Mouse (Mus musculus): ENCODE measurements around the gene Pin1. TPM values are rescaled to one million over a fixed set of nuclear protein-coding genes. Genes with fewer than 3 reads are reported as not detected.
"Not testable (repeated sequence)": the region's sequence is repeated elsewhere in the genome, so short reads cannot be mapped to it uniquely, and the experiment has no call there.

Gene Pin1
- polyA plus RNA-seq, 1 experiment from 2014 or later: 82.2 TPM

DNA sequence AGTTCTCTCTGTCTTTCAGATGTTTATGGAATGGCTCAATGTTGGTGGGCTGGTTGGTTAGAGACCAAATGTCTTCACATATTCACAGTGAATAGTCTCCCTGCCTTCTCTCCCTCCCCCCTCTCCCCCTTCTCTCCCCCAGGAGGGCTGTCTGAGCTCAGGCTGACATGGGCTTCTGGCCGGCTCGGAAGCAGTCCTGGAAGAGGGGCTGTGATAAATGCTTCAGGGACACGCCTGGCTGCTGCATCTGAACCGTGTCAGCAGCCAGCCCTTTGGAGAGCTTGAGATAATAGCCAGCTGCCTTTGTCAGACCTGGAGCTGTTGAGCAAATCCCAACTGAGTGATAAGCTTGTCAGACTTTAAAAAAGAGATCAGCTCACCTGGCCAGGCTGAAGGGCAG lies 38.0 kb downstream of the Pin1 start:
- peak; percentile 29 for DNase-seq (ENCODE audit: low spot score)
- Histone ChIP-seq H3K27me3 (replicated peaks; ENCODE audit: low read depth, poor library complexity, severe bottlenecking) (peaks cover 21% of the 10 kb centered on the region), H3K4me3 (no peak overlapping the region), H3K4me1 (peaks cover 18% of the 10 kb centered on the region), H3K27ac (replicated peaks) (no peak overlapping the region), H3K36me3 (replicated peaks) (no peaks in the 10 kb centered on the region), H3K9me3 (no peaks in the 10 kb centered on the region)
- WGBS: 4% methylated on average over 4 of the region's 4 CpGs

GRCm38 (mm10) chr9:20690449-20690848 lies 38.6 kb downstream of the Pin1 start:
- Histone ChIP-seq H3K27me3 (replicated peaks; ENCODE audit: low read depth, poor library complexity, severe bottlenecking) (peaks cover 27% of the 10 kb centered on the region), H3K4me1 (peaks cover 23% of the 10 kb centered on the region)
- not testable (repeated sequence) for DNase-seq (ENCODE audit: low spot score); H3K36me3 ChIP-seq (replicated peaks); H3K4me3 ChIP-seq; H3K27ac ChIP-seq (replicated peaks); H3K9me3 ChIP-seq
- 91% methylated on average over 2 of the region's 2 CpGs for WGBS

GRCm38 (mm10) chr9:20692863-20693262 lies 41.0 kb downstream of the Pin1 start:
- H3K4me3 ChIP-seq: no peak overlapping the region
- 88% methylated on average over 3 of the region's 3 CpGs for WGBS
- no peak overlapping the region for H3K27ac ChIP-seq (replicated peaks)
- H3K36me3 ChIP-seq (replicated peaks): no peaks in the 10 kb centered on the region
- H3K4me1 ChIP-seq: peaks cover 43% of the 10 kb centered on the region
- DNase-seq (ENCODE audit: low spot score): no peak
- H3K9me3 ChIP-seq: no peaks in the 10 kb centered on the region
- peaks cover 50% of the 10 kb centered on the region for H3K27me3 ChIP-seq (replicated peaks; ENCODE audit: low read depth, poor library complexity, severe bottlenecking)

- Histone ChIP-seq H3K9me3 (no peaks in the 10 kb centered on the region), H3K36me3 (replicated peaks) (no peaks in the 10 kb centered on the region), H3K4me3 (peak overlapping the region; percentile 48), H3K4me1 (peaks cover 41% of the 10 kb centered on the region), H3K27ac (replicated peaks) (peak overlapping the region; percentile 19), H3K27me3 (replicated peaks; ENCODE audit: low read depth, poor library complexity, severe bottlenecking) (peaks cover 50% of the 10 kb centered on the region)
- peak; percentile 34 for DNase-seq (ENCODE audit: low spot score)
- 3% methylated on average over 25 of the region's 25 CpGs for WGBS
Measured at GRCm38 (mm10) chr9:20694721-20695235, 42.9 kb downstream of the Pin1 start.

GRCm38 (mm10) chr9:20696107-20696712 lies 44.3 kb downstream of the Pin1 start:
- Histone ChIP-seq H3K36me3 (replicated peaks) (no peaks in the 10 kb centered on the region), H3K27ac (replicated peaks) (peak overlapping the region; percentile 75; the same call in 1 of the 2 replicates), H3K4me3 (no peak overlapping the region), H3K9me3 (0 out of 2 replicates have a peak, but pooled peaks cover 3% of the 10 kb centered on the region), H3K4me1 (peaks cover 36% of the 10 kb centered on the region), H3K27me3 (replicated peaks; ENCODE audit: low read depth, poor library complexity, severe bottlenecking) (peaks cover 50% of the 10 kb centered on the region)
- 62% methylated on average over 5 of the region's 5 CpGs for WGBS
- DNase-seq (ENCODE audit: low spot score): no peak

GRCm38 (mm10) chr9:20697466-20697865 lies 45.6 kb downstream of the Pin1 start:
- DNase-seq (ENCODE audit: low spot score): peak; percentile 58
- Histone ChIP-seq H3K27ac (replicated peaks) (peak overlapping the region; percentile 75), H3K36me3 (replicated peaks) (no peaks in the 10 kb centered on the region), H3K4me3 (no peak overlapping the region), H3K27me3 (replicated peaks; ENCODE audit: low read depth, poor library complexity, severe bottlenecking) (peaks cover 50% of the 10 kb centered on the region), H3K4me1 (peaks cover 36% of the 10 kb centered on the region), H3K9me3 (0 out of 2 replicates have a peak, but pooled peaks cover 3% of the 10 kb centered on the region)
- WGBS: 31% methylated on average over 8 of the region's 8 CpGs

DNA sequence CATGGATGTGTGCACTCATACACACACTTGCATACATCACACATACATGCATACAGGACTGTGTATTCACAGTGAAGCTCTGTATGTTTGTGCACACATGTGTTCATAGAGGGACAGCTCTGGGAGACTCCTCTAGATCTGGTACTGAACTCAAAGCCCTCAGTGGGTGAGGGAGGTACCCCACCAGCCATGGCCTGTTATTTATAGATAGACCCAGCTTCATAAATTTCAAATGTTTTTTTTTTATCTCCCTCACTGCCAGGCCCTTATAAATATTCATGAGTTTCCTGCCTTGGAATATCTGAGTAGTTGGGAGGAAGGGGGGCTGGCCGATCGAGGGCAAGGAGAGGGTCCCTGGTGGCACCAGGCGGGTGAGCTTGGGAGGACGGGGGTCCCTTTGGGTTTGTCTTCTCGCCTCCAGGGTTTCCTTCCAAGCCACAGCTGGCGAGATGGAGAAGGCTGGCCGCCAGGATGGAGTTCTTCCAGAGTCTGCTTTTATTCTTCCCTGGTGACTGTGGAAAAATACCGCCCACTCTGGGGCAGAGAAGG lies 52.0 kb downstream of the Pin1 start:
- Histone ChIP-seq H3K36me3 (replicated peaks) (no peaks in the 10 kb centered on the region), H3K4me3 (no peak overlapping the region), H3K4me1 (no peaks in the 10 kb centered on the region), H3K9me3 (0 out of 2 replicates have a peak, but pooled peaks cover 3% of the 10 kb centered on the region), H3K27ac (replicated peaks) (0 out of 2 replicates have a peak overlapping the region, but pooled peaks have one; percentile 10), H3K27me3 (replicated peaks; ENCODE audit: low read depth, poor library complexity, severe bottlenecking) (no peaks in the 10 kb centered on the region)
- 66% methylated on average over 8 of the region's 8 CpGs for WGBS
- no peak for DNase-seq (ENCODE audit: low spot score)

DNA sequence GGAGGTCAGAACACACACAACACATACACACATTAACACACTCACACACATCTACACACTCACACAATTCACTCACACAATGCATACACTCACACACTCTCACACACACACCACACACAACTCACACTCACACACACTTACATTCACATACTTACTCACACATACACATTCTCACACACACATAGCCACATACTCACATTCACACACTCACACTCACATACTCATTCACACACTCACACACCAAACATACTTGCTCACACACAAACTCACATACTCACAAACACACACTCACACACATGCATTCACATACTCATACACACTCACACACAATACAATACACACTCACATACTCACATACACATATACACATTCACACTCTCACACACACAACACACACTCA lies 53.5 kb downstream of the Pin1 start:
- Histone ChIP-seq H3K9me3 (0 out of 2 replicates have a peak, but pooled peaks cover 1% of the 10 kb centered on the region), H3K4me3 (no peak overlapping the region), H3K27ac (replicated peaks) (no peak overlapping the region), H3K36me3 (replicated peaks) (no peaks in the 10 kb centered on the region), H3K4me1 (no peaks in the 10 kb centered on the region), H3K27me3 (replicated peaks; ENCODE audit: low read depth, poor library complexity, severe bottlenecking) (no peaks in the 10 kb centered on the region)
- no peak for DNase-seq (ENCODE audit: low spot score)

GRCm38 (mm10) chr9:20705981-20706380 lies 54.1 kb downstream of the Pin1 start:
- H3K27ac ChIP-seq (replicated peaks): no peak overlapping the region
- DNase-seq (ENCODE audit: low spot score): no peak
- H3K4me1 ChIP-seq: no peaks in the 10 kb centered on the region
- H3K36me3 ChIP-seq (replicated peaks): no peaks in the 10 kb centered on the region
- H3K9me3 ChIP-seq: no peaks in the 10 kb centered on the region
- H3K27me3 ChIP-seq (replicated peaks; ENCODE audit: low read depth, poor library complexity, severe bottlenecking): no peaks in the 10 kb centered on the region
- H3K4me3 ChIP-seq: no peak overlapping the region
- WGBS: 41% methylated on average over 4 of the region's 4 CpGs

- H3K9me3 ChIP-seq: 0 out of 2 replicates have a peak, but pooled peaks cover 3% of the 10 kb centered on the region
- H3K4me3 ChIP-seq: no peak overlapping the region
- H3K4me1 ChIP-seq: peaks cover 11% of the 10 kb centered on the region
- no peak overlapping the region for H3K27ac ChIP-seq (replicated peaks)
- no peaks in the 10 kb centered on the region for H3K27me3 ChIP-seq (replicated peaks; ENCODE audit: low read depth, poor library complexity, severe bottlenecking)
- H3K36me3 ChIP-seq (replicated peaks): no peaks in the 10 kb centered on the region
- 85% methylated on average over 3 of the region's 3 CpGs for WGBS
- DNase-seq (ENCODE audit: low spot score): no peak
Measured at GRCm38 (mm10) chr9:20710471-20710870, 58.6 kb downstream of the Pin1 start.

GRCm38 (mm10) chr9:20712934-20713477 lies 61.1 kb downstream of the Pin1 start:
- no peak overlapping the region for H3K4me3 ChIP-seq
- H3K9me3 ChIP-seq: 0 out of 2 replicates have a peak, but pooled peaks cover 3% of the 10 kb centered on the region
- H3K27me3 ChIP-seq (replicated peaks; ENCODE audit: low read depth, poor library complexity, severe bottlenecking): no peaks in the 10 kb centered on the region
- no peak for DNase-seq (ENCODE audit: low spot score)
- H3K36me3 ChIP-seq (replicated peaks): no peaks in the 10 kb centered on the region
- peaks cover 11% of the 10 kb centered on the region for H3K4me1 ChIP-seq
- WGBS: 77% methylated on average over 5 of the region's 5 CpGs
- peak overlapping the region; percentile 35; the same call in 1 of the 2 replicates for H3K27ac ChIP-seq (replicated peaks)

DNA sequence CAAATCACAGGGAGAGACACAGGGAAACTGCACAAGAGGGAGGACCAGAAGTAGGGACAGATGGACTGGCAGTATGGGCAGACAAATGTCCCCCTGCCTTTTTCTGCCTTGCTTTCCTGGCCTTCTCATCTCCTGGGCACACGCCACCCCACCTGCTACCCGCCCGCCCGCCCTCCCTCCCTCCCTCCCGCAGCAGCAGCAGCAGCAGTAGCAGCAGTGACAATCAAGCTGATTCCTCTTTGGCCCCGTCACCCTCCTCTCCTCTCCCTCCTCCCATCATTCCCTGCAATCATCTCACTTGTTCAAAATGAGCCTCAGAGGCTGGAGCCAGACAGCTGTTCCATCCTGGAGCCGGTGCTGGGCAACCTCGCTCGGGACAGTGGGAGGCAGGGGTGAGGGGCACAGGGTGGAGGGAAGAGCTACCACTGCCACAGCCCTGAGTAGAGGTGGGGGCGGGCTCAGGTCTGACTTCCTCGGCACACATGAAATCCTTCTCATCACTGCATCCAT lies 61.6 kb downstream of the Pin1 start:
- H3K4me3 ChIP-seq: no peak overlapping the region
- no peak for DNase-seq (ENCODE audit: low spot score)
- no peaks in the 10 kb centered on the region for H3K27me3 ChIP-seq (replicated peaks; ENCODE audit: low read depth, poor library complexity, severe bottlenecking)
- peak overlapping the region; percentile 35; the same call in 1 of the 2 replicates for H3K27ac ChIP-seq (replicated peaks)
- 0 out of 2 replicates have a peak, but pooled peaks cover 3% of the 10 kb centered on the region for H3K9me3 ChIP-seq
- H3K36me3 ChIP-seq (replicated peaks): no peaks in the 10 kb centered on the region
- 42% methylated on average over 11 of the region's 11 CpGs for WGBS
- peaks cover 11% of the 10 kb centered on the region for H3K4me1 ChIP-seq
